Mouse (Mus musculus): ENCODE measurements at regions not wholly inside any gene's neighbourhood (a gene's known extent, or its start where the extent isn't known, plus 50 kb on each side); places are given as distances from the start of the nearest gene placed in this dataset.

DNA sequence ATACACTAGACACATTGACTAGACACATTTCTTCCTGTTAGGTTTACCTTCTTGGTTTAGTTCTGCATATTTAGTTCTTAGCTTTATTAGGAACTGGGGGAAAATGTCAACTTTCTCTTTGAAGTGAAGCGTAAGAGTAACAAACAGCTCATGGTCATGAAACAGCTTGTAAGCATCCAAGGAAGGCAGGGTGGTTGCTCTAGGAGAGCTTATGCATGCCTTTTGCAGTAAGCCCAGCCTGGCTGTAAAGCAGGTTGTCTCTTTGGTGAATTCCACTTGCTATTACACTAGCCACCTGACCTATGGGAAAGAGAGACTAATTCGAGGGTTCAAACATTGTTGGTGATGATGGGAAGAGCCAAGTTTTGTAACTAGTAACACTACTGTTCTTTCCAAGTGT is 168.9 kb upstream of the Trib2 start:
- Histone ChIP-seq H3K27me3 (no peaks in the 10 kb centered on the region), H3K9me3 (no peaks in the 10 kb centered on the region), H3K9ac (no peak overlapping the region), H3K27ac (replicated peaks) (no peak overlapping the region), H3K4me1 (replicated peaks) (no peaks in the 10 kb centered on the region; the same call in 1 of the 2 replicates), H3K4me3 (no peak overlapping the region), H3K36me3 (no peaks in the 10 kb centered on the region), H3K4me2 (no peak overlapping the region)
- no peak for ATAC-seq (ENCODE audit: low read depth)
- 83% methylated on average over 2 of the region's 2 CpGs for WGBS

DNA sequence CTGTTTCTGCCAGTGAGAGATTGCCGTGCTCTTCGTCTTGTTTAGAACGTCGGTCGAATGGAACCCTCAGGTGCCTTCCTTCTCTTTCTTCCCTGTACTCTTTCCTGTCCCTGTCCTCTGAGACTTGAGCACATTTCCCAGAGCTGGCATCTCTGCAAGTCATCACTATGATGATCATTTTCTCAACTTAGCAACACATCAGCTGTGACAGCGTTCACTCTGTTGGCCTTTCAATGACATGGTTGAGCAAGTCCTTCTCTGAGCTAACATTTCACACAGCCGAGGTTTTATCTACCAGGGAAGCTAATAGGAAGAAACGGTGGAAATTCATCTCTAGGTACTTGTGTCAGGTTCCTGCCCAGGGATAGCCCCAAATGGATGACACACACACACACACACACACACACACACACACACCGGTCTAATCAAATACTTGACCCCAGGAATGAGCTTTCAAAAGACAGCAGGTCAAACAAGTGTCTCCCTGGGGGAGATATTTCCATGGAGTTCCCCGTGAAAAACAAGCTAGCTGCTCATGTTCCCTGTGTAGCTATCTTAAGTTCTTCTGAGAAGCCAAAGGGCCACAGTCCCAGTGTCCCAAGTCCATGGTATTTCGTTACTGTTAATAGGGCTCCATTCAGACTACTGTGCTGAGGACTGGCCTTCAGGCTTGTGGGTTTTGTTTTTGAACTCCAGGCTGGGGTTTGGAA is 167.0 kb upstream of the Trib2 start:
- WGBS: 88% methylated on average over 11 of the region's 11 CpGs
- no peak overlapping the region for H3K4me2 ChIP-seq
- no peak overlapping the region for H3K9ac ChIP-seq
- H3K4me1 ChIP-seq (replicated peaks): no peaks in the 10 kb centered on the region; the same call in 1 of the 2 replicates
- H3K36me3 ChIP-seq: no peaks in the 10 kb centered on the region
- H3K4me3 ChIP-seq: no peak overlapping the region
- no peaks in the 10 kb centered on the region for H3K9me3 ChIP-seq
- H3K27ac ChIP-seq (replicated peaks): no peak overlapping the region
- no peak for ATAC-seq (ENCODE audit: low read depth)
- H3K27me3 ChIP-seq: no peaks in the 10 kb centered on the region

DNA sequence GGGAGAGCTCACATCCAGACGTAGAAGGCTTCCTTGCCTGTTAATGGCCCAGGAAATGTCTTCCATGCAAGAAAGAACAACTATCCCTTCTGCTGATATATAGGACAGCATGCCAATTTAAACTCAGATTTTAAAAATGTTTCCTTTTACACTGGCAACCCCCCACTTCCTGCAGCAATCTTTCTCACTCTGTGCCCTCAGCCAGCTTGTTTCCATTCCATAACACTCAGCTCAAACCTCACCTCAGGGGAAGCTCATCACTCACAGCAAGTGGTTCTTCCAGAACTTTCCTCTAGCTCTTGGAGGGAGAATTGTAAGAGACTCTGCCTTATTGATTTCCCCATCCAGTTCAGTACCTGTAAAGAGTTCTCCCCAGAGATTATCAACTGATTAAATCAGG is 165.0 kb upstream of the Trib2 start:
- Histone ChIP-seq H3K36me3 (no peaks in the 10 kb centered on the region), H3K27me3 (no peaks in the 10 kb centered on the region), H3K27ac (replicated peaks) (no peak overlapping the region), H3K4me2 (no peak overlapping the region), H3K9ac (no peak overlapping the region), H3K4me3 (no peak overlapping the region), H3K9me3 (no peaks in the 10 kb centered on the region), H3K4me1 (replicated peaks) (no peaks in the 10 kb centered on the region; the same call in 1 of the 2 replicates)
- no peak for ATAC-seq (ENCODE audit: low read depth)
- WGBS: 57% methylated on average over 1 of the region's 1 CpGs

DNA sequence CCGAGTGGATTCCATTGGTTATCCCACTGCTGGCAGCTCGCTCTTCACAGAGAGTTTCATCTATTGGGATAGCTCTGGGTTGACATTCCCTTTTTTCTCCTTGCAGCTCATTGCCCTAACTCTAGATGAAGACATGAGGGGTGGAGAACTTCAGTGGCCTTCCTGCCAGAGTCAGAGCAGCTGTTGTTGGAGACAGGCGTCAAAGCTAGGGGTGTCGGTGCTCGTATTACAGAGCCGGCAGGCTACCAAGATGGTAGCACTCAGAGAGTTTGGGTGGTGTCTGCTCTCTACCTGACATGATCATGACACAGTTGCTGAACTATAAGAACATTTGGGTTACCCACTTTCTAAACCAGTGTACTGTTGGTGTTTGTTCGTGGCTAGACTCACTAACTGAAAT is 162.5 kb upstream of the Trib2 start:
- no peak for ATAC-seq (ENCODE audit: low read depth)
- Histone ChIP-seq H3K27ac (replicated peaks) (no peak overlapping the region), H3K9ac (no peak overlapping the region), H3K27me3 (no peaks in the 10 kb centered on the region), H3K9me3 (no peaks in the 10 kb centered on the region), H3K4me2 (no peak overlapping the region), H3K4me3 (no peak overlapping the region), H3K36me3 (no peaks in the 10 kb centered on the region), H3K4me1 (replicated peaks) (no peaks in the 10 kb centered on the region; the same call in 1 of the 2 replicates)
- WGBS: 94% methylated on average over 7 of the region's 7 CpGs

DNA sequence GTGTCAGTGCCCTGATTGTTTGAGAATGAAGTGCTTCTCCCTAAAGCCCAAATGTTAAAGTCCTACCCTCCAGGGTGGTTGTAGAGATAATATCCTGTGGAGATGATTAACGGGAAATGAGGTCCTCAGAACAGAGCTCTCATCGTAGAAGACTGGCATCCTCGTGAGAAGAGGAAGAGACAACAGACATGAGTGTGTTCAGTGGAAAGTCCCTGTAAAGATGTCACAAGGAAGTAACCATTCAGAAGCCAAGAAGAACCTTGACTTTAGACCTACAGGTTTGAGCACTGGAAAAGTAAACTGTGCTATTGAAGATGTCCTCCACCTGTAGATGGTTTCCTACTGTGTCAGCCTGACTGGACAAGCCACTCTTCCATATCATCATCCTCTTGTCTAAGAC is 155.1 kb upstream of the Trib2 start:
- no peak for ATAC-seq (ENCODE audit: low read depth)
- 82% methylated on average over 3 of the region's 3 CpGs for WGBS
- Histone ChIP-seq H3K9ac (no peak overlapping the region), H3K27ac (replicated peaks) (no peak overlapping the region), H3K4me2 (no peak overlapping the region), H3K36me3 (no peaks in the 10 kb centered on the region), H3K4me1 (replicated peaks) (no peaks in the 10 kb centered on the region), H3K4me3 (no peak overlapping the region), H3K27me3 (no peaks in the 10 kb centered on the region), H3K9me3 (no peaks in the 10 kb centered on the region)

DNA sequence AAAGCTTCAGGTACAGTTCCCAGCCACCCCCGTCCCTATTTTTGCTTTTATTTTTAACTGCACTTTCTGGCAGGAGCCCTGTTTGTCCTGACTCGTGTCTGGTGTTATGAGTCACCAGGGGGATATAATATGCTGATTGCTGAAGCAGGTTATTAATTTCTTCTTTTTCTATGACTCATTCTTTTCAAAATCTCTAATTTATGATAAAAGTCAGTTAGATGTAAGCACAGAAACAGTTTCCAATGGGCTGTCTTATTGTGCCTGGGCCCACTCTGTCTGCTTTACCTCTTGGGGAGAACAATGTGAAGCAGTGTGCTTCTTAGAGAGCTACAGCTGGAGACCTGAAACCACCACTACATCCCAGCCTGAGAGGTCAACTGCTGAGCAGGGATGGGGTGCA is 153.5 kb upstream of the Trib2 start:
- no peak overlapping the region for H3K9ac ChIP-seq
- H3K36me3 ChIP-seq: no peaks in the 10 kb centered on the region
- no peaks in the 10 kb centered on the region for H3K4me1 ChIP-seq (replicated peaks)
- no peaks in the 10 kb centered on the region for H3K9me3 ChIP-seq
- no peaks in the 10 kb centered on the region for H3K27me3 ChIP-seq
- H3K4me2 ChIP-seq: no peak overlapping the region
- H3K27ac ChIP-seq (replicated peaks): no peak overlapping the region
- ATAC-seq (ENCODE audit: low read depth): no peak
- 57% methylated on average over 2 of the region's 2 CpGs for WGBS
- H3K4me3 ChIP-seq: no peak overlapping the region

DNA sequence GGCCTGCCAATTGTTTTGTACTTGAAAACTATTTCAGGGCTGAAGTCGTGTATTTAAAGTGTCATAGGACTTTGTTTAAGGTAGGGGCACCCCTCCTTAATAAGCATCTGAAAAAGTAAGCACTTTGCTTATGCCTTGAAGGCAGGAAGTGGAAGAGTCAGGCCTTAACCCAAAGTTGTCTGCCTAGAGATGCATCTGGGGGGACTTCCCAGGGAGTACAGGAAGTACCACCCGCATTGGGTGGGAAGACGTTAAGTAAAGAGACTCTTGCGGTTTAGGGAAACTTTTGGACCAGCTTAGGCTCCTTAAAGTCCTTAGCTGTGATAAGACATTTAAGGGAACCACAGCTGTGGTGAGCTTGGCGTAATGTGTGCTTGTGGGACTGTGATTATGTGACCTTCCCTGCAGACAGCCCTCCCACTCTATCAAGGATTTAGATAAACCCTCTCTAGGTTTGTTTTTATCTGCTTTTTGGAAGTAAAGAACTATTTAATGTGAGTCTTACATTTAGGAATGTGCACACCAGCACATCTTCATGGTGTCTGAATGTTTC is 150.9 kb upstream of the Trib2 start:
- WGBS: 75% methylated on average over 5 of the region's 5 CpGs
- no peak overlapping the region for H3K4me2 ChIP-seq
- no peaks in the 10 kb centered on the region for H3K36me3 ChIP-seq
- H3K4me3 ChIP-seq: no peak overlapping the region
- no peaks in the 10 kb centered on the region for H3K9me3 ChIP-seq
- H3K9ac ChIP-seq: no peak overlapping the region
- ATAC-seq (ENCODE audit: low read depth): no peak
- H3K27ac ChIP-seq (replicated peaks): no peak overlapping the region
- H3K4me1 ChIP-seq (replicated peaks): no peaks in the 10 kb centered on the region
- no peaks in the 10 kb centered on the region for H3K27me3 ChIP-seq

DNA sequence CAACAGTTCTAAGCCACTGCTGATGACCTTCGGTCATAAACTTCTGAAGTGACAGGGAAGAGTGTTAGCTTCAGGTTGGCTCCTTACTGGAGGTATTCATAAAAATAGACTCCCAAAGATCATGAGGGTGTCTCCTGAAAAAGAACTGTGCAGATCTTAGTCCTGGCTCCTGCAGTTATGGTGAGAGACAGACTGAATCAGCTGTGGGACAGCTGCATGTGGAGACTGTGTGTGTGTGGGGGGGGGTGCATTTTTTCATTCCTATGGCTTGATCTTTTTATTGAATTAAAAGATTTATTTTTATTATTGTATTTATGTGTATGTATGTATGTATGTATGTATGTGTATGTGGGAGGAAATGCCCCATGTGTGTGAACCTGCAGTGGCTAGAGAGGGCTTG is 149.9 kb upstream of the Trib2 start:
- no peak for ATAC-seq (ENCODE audit: low read depth)
- no peaks in the 10 kb centered on the region for H3K4me1 ChIP-seq (replicated peaks)
- H3K9me3 ChIP-seq: no peaks in the 10 kb centered on the region
- no peaks in the 10 kb centered on the region for H3K27me3 ChIP-seq
- H3K4me3 ChIP-seq: no peak overlapping the region
- no peak overlapping the region for H3K9ac ChIP-seq
- H3K4me2 ChIP-seq: no peak overlapping the region
- 87% methylated on average over 1 of the region's 1 CpGs for WGBS
- no peak overlapping the region for H3K27ac ChIP-seq (replicated peaks)
- H3K36me3 ChIP-seq: no peaks in the 10 kb centered on the region

DNA sequence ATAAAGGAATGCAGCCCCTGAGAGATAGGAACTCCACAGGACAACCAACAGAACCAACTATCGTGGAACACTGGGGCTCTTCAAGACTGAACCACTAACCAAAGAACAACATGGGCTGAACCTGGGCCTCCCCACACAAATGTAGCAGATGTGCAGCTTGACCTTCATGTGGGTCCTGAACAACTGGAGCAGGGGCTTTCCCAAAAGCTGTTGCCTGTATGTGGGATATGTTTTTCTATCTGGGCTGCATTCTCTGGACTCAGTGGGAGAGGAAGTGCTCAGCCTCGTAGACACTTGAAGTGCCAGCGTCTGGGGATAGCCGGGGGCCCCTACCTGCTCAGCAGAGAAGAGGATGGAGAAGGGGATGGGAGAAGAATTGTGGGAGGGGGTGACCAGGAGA is 149.2 kb upstream of the Trib2 start:
- Histone ChIP-seq H3K4me2 (no peak overlapping the region), H3K36me3 (no peaks in the 10 kb centered on the region), H3K9me3 (no peaks in the 10 kb centered on the region), H3K4me1 (replicated peaks) (no peaks in the 10 kb centered on the region), H3K27ac (replicated peaks) (no peak overlapping the region), H3K4me3 (no peak overlapping the region), H3K27me3 (no peaks in the 10 kb centered on the region), H3K9ac (no peak overlapping the region)
- no peak for ATAC-seq (ENCODE audit: low read depth)
- 72% methylated on average over 4 of the region's 4 CpGs for WGBS

DNA sequence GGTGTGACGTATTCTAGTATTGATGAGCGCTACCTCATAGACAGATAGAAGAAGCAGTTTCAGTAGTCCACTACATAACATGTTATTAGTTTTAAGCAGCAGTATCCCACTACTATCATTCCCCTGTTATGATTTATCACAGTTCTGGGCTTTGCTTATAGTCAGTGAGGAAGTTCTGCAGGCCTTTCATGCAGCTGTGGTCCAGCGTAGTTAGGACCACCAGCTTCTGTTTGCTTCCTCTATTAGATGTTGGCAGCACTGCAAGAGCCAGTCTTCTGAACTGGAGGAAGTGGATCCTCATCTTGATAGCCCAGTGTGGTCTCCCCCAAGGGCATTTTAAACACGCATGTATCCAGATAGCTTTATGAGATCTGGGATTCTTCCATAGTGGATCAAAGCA is 147.4 kb upstream of the Trib2 start:
- no peak overlapping the region for H3K4me3 ChIP-seq
- no peaks in the 10 kb centered on the region for H3K36me3 ChIP-seq
- no peaks in the 10 kb centered on the region for H3K4me1 ChIP-seq (replicated peaks)
- H3K9me3 ChIP-seq: no peaks in the 10 kb centered on the region
- H3K9ac ChIP-seq: no peak overlapping the region
- no peak overlapping the region for H3K27ac ChIP-seq (replicated peaks)
- no peaks in the 10 kb centered on the region for H3K27me3 ChIP-seq
- 90% methylated on average over 4 of the region's 4 CpGs for WGBS
- no peak overlapping the region for H3K4me2 ChIP-seq
- no peak for ATAC-seq (ENCODE audit: low read depth)

DNA sequence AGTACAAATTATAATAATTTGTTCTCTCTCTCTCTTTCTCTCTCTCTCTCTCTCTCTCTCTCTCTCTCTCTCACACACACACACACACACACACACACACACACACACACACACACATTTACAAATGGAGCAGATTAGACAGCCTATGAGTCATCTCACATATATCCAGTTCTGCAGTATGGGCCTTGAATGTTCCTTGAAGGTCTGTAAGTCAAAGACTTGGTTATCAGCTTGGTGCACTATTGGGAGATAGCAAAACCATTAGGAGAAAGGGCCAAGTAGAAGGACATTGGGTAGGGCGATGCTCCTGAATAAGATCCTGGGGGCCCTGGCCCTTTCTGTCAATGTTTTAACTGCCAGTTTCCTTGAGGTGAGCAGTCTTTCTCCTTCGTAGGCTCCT is 145.1 kb upstream of the Trib2 start:
- Histone ChIP-seq H3K4me3 (no peak overlapping the region), H3K36me3 (no peaks in the 10 kb centered on the region), H3K9me3 (no peaks in the 10 kb centered on the region), H3K27me3 (no peaks in the 10 kb centered on the region), H3K27ac (replicated peaks) (no peak overlapping the region), H3K9ac (no peak overlapping the region), H3K4me2 (no peak overlapping the region), H3K4me1 (replicated peaks) (no peaks in the 10 kb centered on the region)
- WGBS: 89% methylated on average over 2 of the region's 2 CpGs
- ATAC-seq (ENCODE audit: low read depth): no peak

DNA sequence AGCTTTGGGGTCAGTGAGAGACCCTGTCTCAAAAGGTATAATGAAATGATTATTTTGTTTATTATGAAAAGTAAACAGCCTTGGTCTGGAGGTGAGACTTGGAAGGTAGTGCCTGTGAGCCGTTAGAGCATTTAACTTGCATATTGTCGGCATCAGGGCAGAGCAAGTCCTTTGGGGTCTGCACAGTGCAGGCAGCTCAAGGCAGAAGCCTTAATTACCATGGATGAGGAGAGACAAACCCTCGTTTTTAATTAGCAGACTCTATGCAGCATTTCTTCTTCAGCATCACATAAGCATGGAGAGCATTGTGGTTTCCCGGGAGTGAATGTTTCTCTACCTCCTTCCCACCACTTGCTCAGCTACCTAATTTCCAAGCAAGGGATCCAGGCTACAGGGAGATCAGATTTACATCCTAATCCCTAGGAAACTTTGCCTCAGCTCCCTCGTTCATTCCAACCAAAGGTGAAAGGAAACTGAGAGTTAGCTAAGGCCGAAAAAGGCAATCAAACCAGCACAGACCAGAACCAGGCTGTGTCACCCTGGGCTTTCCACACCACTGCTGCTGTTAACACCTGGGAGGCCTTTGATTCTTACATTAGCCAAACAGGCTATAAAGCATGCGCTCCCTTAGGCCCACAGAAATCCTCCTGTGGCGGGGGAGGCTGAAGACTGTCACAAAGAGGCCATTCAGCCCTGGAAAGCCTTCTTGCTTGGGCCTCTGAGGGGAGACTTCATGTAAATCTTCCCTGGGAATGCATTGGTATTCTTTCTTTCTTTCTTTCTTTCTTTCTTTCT is 120.9 kb upstream of the Trib2 start:
- Histone ChIP-seq H3K4me3 (no peak overlapping the region), H3K4me1 (replicated peaks) (peaks cover 8% of the 10 kb centered on the region), H3K27ac (replicated peaks) (no peak overlapping the region), H3K9ac (no peak overlapping the region), H3K4me2 (no peak overlapping the region), H3K27me3 (no peaks in the 10 kb centered on the region), H3K36me3 (no peaks in the 10 kb centered on the region), H3K9me3 (no peaks in the 10 kb centered on the region)
- ATAC-seq (ENCODE audit: low read depth): peak; percentile 56; the same call in 1 of the 2 replicates
- WGBS: 28% methylated on average over 8 of the region's 8 CpGs
